Mouse (Mus musculus) heart, embryonic 14.5 days (tissue): Measurements from ENCODE around the gene Ccdc33. TPM values are rescaled to one million over a fixed set of nuclear protein-coding genes. Genes with fewer than 3 reads are reported as not detected.

Experiments
- ATAC-seq: fragments of 200-750 bp; cut with Nextera tagmentation; 2 replicates; pipeline ENCODE4 v1.8.0; 2017; ENCODE audit warnings: low read depth, moderate TSS enrichment; ENCODE audit not compliant: insufficient number of reproducible peaks, insufficient read depth, low FRiP score
- H3K27ac ChIP-seq, 2 experiments: fragments of 200-500 bp in 1 of 2; fragments of 300-500 bp in 1 of 2; sonication (generic) in 1 of 2; replicated peaks in 1 of 2; 2 replicates each; pipeline ENCODE4 v1.5.1; 2012 to 2014; ENCODE audit warnings: low read depth in 2 of 2, low read length in 2 of 2, control low read depth in 1 of 2, mild to moderate bottlenecking in 1 of 2, mixed read lengths in 1 of 2; ENCODE audit not compliant: control insufficient read depth in 1 of 2, insufficient read depth in 1 of 2
- H3K27me3 ChIP-seq: fragments of 300-500 bp; sonication (generic); 2 replicates; pipeline ENCODE4 v1.6.1; 2014; ENCODE audit warnings: mild to moderate bottlenecking, low read length, control low read depth; ENCODE audit not compliant: control insufficient read depth, insufficient read depth
- H3K36me3 ChIP-seq: fragments of 300-500 bp; sonication (generic); 2 replicates; pipeline ENCODE4 v1.6.1; 2014; ENCODE audit warnings: mild to moderate bottlenecking, control low read depth, low read length, mixed read lengths; ENCODE audit not compliant: control insufficient read depth, insufficient read depth
- H3K4me1 ChIP-seq, 2 experiments: fragments of 200-500 bp in 1 of 2; fragments of 300-500 bp in 1 of 2; sonication (generic) in 1 of 2; 2 replicates each; pipeline ENCODE4 v1.6.1; 2012 to 2014; ENCODE audit warnings: low read length in 2 of 2, control low read depth in 1 of 2, mixed read lengths in 1 of 2; ENCODE audit not compliant: control insufficient read depth in 2 of 2, insufficient read depth in 2 of 2
- H3K4me2 ChIP-seq: fragments of 300-500 bp; sonication (generic); 2 replicates; pipeline ENCODE4 v1.6.1; 2014; ENCODE audit warnings: mild to moderate bottlenecking, low read length
- H3K4me3 ChIP-seq, 2 experiments: fragments of 200-500 bp in 1 of 2; fragments of 300-500 bp in 1 of 2; sonication (generic) in 1 of 2; 2 replicates each; pipeline ENCODE4 v1.5.1; 2012 to 2014; ENCODE audit warnings: low read length in 2 of 2, mild to moderate bottlenecking in 2 of 2, control low read depth in 1 of 2, low read depth in 1 of 2, moderate library complexity in 1 of 2; ENCODE audit not compliant: control insufficient read depth in 1 of 2, insufficient read depth in 1 of 2
- H3K9ac ChIP-seq: fragments of 300-500 bp; sonication (generic); 2 replicates; pipeline ENCODE4 v1.6.1; 2014; ENCODE audit warnings: mild to moderate bottlenecking, low read length
- H3K9me3 ChIP-seq: fragments of 300-500 bp; sonication (generic); 2 replicates; pipeline ENCODE4 v1.6.1; 2016; ENCODE audit warnings: low read length, control low read depth; ENCODE audit not compliant: control insufficient read depth
- WGBS: fragments of 180-500 bp; shearing (Covaris S2); extraction: QIAGEN DNeasy Blood & Tissue Kit; methylation state at CpG from one replicate; pipeline ENCODE4 v1.1.7; 2014; 5-methylcytosine and 5-hydroxymethylcytosine counted together
- polyA plus RNA-seq: library from polyadenylated mRNA; unstranded; fragments of >200 nt; fragmentation: Nextera tagmentation; extraction: Ambion mirVana; gene quantifications from 2 replicates; pipeline ENCODE4 v1.2.1, GENCODE M21; 2014

Gene Ccdc33
- polyA plus RNA-seq, 1 experiment from 2014 or later = not detected

GRCm38 (mm10) chr9:57992060-57992459 is 126.6 kb downstream of the Ccdc33 start:
- Histone ChIP-seq H3K27ac (no peak overlapping the region), H3K27me3 (peaks cover 11% of the 10 kb centered on the region), H3K4me1 (no peaks in the 10 kb centered on the region), H3K36me3 (no peaks in the 10 kb centered on the region), H3K9ac (no peak overlapping the region), H3K9me3 (no peaks in the 10 kb centered on the region), H3K4me2 (no peak overlapping the region), H3K4me3 (no peak overlapping the region)
- 78% methylated on average over 3 of the region's 3 CpGs for WGBS
- ATAC-seq = no peak

DNA sequence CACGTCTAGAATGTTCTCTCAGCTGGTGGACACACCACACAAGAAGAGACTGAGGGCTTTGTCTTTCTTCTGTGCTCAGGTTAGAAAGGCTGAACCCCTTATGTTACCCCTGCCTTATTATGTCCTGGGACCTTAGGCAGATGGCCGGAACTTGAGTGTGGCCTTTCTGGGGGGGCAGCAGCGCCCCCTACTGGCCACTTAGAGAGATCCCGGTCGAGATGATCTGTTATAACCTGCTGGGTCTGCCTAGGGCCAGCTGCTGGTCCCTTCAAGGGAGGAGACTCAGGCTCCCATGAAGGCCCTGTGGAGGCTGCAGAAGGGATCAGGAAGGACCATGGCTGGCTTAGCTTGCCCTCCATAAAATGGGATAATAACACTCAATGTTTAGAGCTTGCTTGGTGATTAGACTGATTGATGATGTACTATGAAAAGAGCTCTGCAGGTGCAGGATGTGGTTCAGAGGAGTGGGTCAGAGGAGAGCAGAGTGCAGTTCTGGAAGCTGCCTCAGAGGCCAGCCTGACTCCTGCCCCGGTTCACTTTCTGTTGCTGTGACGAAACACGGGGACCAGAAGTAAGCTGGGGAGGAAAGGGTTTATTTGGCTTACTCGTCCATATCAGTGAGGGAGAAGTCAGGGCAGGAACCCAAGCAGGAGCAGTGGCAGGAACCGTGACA is 128.0 kb downstream of the Ccdc33 start:
- H3K4me3 ChIP-seq = no peak overlapping the region
- 33% methylated on average over 10 of the region's 10 CpGs for WGBS
- no peak for ATAC-seq
- H3K27me3 ChIP-seq = no peaks in the 10 kb centered on the region; the same call in 1 of the 2 replicates
- H3K36me3 ChIP-seq = no peaks in the 10 kb centered on the region
- H3K4me1 ChIP-seq = no peaks in the 10 kb centered on the region
- no peaks in the 10 kb centered on the region for H3K9me3 ChIP-seq
- H3K27ac ChIP-seq = no peak overlapping the region
- no peak overlapping the region for H3K9ac ChIP-seq
- H3K4me2 ChIP-seq = no peak overlapping the region

- H3K9me3 ChIP-seq = no peaks in the 10 kb centered on the region
- no peaks in the 10 kb centered on the region for H3K4me1 ChIP-seq
- H3K27me3 ChIP-seq = no peaks in the 10 kb centered on the region; the same call in 1 of the 2 replicates
- no peak for ATAC-seq
- WGBS = 81% methylated on average over 6 of the region's 6 CpGs
- no peaks in the 10 kb centered on the region for H3K36me3 ChIP-seq
- no peak overlapping the region for H3K9ac ChIP-seq
- H3K4me3 ChIP-seq = no peak overlapping the region
- H3K4me2 ChIP-seq = no peak overlapping the region
- no peak overlapping the region for H3K27ac ChIP-seq
Measured at GRCm38 (mm10) chr9:57989309-57989708, 129.3 kb downstream of the Ccdc33 start.

DNA sequence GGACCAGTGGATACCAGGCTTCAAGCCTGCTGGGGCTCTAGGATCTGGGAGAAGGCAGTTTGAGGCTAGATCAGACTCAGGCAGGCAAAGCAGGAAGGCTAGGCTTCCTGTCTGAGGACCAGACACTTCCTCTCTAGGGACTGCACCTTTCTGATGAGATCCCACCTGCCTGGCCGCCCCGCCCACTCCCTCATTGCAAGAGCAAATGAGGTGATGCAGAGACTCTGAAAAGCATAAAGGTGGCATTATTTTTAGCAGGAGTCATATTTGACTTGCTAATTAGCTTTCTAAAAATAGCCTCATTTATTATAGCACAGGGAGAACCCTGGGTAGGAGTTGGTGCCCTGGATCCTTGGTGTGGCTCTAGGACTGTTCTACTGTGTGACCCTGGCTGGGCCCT is 130.5 kb downstream of the Ccdc33 start:
- no peak overlapping the region for H3K9ac ChIP-seq
- no peaks in the 10 kb centered on the region for H3K4me1 ChIP-seq
- no peak overlapping the region for H3K4me3 ChIP-seq
- H3K9me3 ChIP-seq = no peaks in the 10 kb centered on the region
- no peaks in the 10 kb centered on the region for H3K36me3 ChIP-seq
- WGBS = 80% methylated on average over 2 of the region's 2 CpGs
- no peak overlapping the region for H3K27ac ChIP-seq
- no peak for ATAC-seq
- H3K4me2 ChIP-seq = no peak overlapping the region
- H3K27me3 ChIP-seq = no peaks in the 10 kb centered on the region; the same call in 1 of the 2 replicates

- no peak overlapping the region for H3K4me3 ChIP-seq
- no peak overlapping the region for H3K9ac ChIP-seq
- no peak for ATAC-seq
- no peaks in the 10 kb centered on the region for H3K9me3 ChIP-seq
- WGBS = 52% methylated on average over 7 of the region's 7 CpGs
- H3K36me3 ChIP-seq = no peaks in the 10 kb centered on the region
- no peak overlapping the region for H3K4me2 ChIP-seq
- H3K27ac ChIP-seq = no peak overlapping the region
- no peaks in the 10 kb centered on the region for H3K27me3 ChIP-seq
- H3K4me1 ChIP-seq = no peaks in the 10 kb centered on the region
Measured at GRCm38 (mm10) chr9:57986293-57986692, 132.3 kb downstream of the Ccdc33 start.

- H3K27me3 ChIP-seq = no peaks in the 10 kb centered on the region
- no peak overlapping the region for H3K27ac ChIP-seq
- H3K9ac ChIP-seq = no peak overlapping the region
- H3K4me2 ChIP-seq = no peak overlapping the region
- no peak overlapping the region for H3K4me3 ChIP-seq
- no peaks in the 10 kb centered on the region for H3K4me1 ChIP-seq
- WGBS = 85% methylated on average over 8 of the region's 8 CpGs
- no peaks in the 10 kb centered on the region for H3K36me3 ChIP-seq
- H3K9me3 ChIP-seq = no peaks in the 10 kb centered on the region
- ATAC-seq = no peak
Measured at GRCm38 (mm10) chr9:57985304-57985703, 133.3 kb downstream of the Ccdc33 start.

GRCm38 (mm10) chr9:57980570-57980969 is 138.1 kb downstream of the Ccdc33 start:
- Histone ChIP-seq H3K4me3 (no peak overlapping the region), H3K36me3 (no peaks in the 10 kb centered on the region), H3K9ac (no peak overlapping the region), H3K27ac (no peak overlapping the region), H3K4me2 (no peak overlapping the region), H3K4me1 (no peaks in the 10 kb centered on the region), H3K9me3 (no peaks in the 10 kb centered on the region), H3K27me3 (no peaks in the 10 kb centered on the region)
- ATAC-seq = no peak
- WGBS = 80% methylated on average over 10 of the region's 10 CpGs

- Histone ChIP-seq H3K27me3 (no peaks in the 10 kb centered on the region), H3K4me2 (no peak overlapping the region), H3K9me3 (no peaks in the 10 kb centered on the region), H3K27ac (no peak overlapping the region), H3K9ac (no peak overlapping the region), H3K4me1 (peaks cover 0 to 2% of the 10 kb centered on the region in 2 experiments; a peak in 1 of 4 replicates), H3K4me3 (no peak overlapping the region), H3K36me3 (no peaks in the 10 kb centered on the region)
- no peak for ATAC-seq
- 27% methylated on average over 3 of the region's 3 CpGs for WGBS
Measured at GRCm38 (mm10) chr9:57978858-57979257, 139.8 kb downstream of the Ccdc33 start.
